Mouse (Mus musculus): Measurements from ENCODE around the gene Gm20817. TPM values are rescaled to one million over a fixed set of nuclear protein-coding genes. Genes with fewer than 3 reads are reported as not detected.

Gene Gm20817
- polyA plus RNA-seq (2012; rRNA removed) = not detected in 2 replicates

GRCm38 (mm10) chrY:68832628-68833027 is at the start of gene Gm20817:
Gm20817 (minus strand) TSS chrY:68832728.

